Mouse (Mus musculus) erythroblast, embryonic 14.5 days (primary cell): Measurements from ENCODE around the gene Dus2.

ENCODE experiments used
- GATA1 ChIP-seq: IDR thresholded peaks from 2 replicates; pipeline ENCODE4 v1.6.1; 2012; ENCODE audit warnings: low read length, inconsistent platforms, mixed read lengths
- TAL1 ChIP-seq: IDR thresholded peaks from 3 replicates; pipeline ENCODE4 v1.6.1; 2012; ENCODE audit warnings: low read length, inconsistent platforms, mixed read lengths

- TF ChIP-seq GATA1: no peak
- no peak for TF ChIP-seq TAL1
Measured at GRCm38 (mm10) chr8:106061686-106062085, 70.5 kb downstream of the Dus2 start.
